Mouse (Mus musculus) frontal cortex, postnatal 36 days (tissue): ENCODE measurements around the gene Mkrn3.

Experiments used
- DNase-seq, 2 experiments: peaks; one replicate each; pipeline ENCODE4 v3.0.0; 2022; ENCODE audit warnings: low spot score in 2 of 2

Mkrn3 gene

GRCm38 (mm10) chr7:62378529-62378928, 41.4 kb downstream of the Mkrn3 start:
- no peak for DNase-seq

GRCm38 (mm10) chr7:62377313-62377712, 42.6 kb downstream of the Mkrn3 start:
- no peak for DNase-seq

GRCm38 (mm10) chr7:62376510-62377304, 43.2 kb downstream of the Mkrn3 start, which contains the start of gene Magel2:
TSS of gene Magel2 (plus strand) at chr7:62377010.
- peak; percentile 7 to 15 for DNase-seq

- DNase-seq, result no peak
These were observed 44.3 kb downstream of the Mkrn3 start for GRCm38 (mm10) chr7:62375658-62376057.
